Mouse (Mus musculus): Measurements from ENCODE around the gene Arl11.

GRCm38 (mm10) chr14:61309593-61309992, at the start of gene Arl11:
- TF ChIP-seq EP300 (IDR thresholded peaks at IDR 0.05; ENCODE audit: low read depth) (no peak), CTCF (IDR thresholded peaks at IDR 0.05; ENCODE audit: low read depth) (no peak)

Measured in heart, postnatal 0 days (tissue).